Mouse (Mus musculus): ENCODE data around the gene Fhad1.

GRCm38 (mm10) chr4:141861591-141862295 lies 153.1 kb downstream of the Fhad1 start:
- TF ChIP-seq CTCF (IDR thresholded peaks at IDR 0.05; ENCODE audit: low read depth, low read length), result no peak
- no peak for TF ChIP-seq POLR2A (IDR thresholded peaks at IDR 0.05; ENCODE audit: borderline replicate concordance, low read depth, low read length)

All from bone marrow macrophage, adult 2 months (primary cell).